Mouse (Mus musculus) right cerebral cortex, postnatal 25 days (tissue): ENCODE data around the gene Gm42906.

Source experiments
- DNase-seq: peaks from one replicate; pipeline ENCODE4 v3.0.0; 2022

Gene Gm42906

GRCm38 (mm10) chr5:151428113-151428756, at the start of gene Gm42906:
Gene Gm42906, minus strand, starts transcription at chr5:151428163.
- DNase-seq = no peak

GRCm38 (mm10) chr5:151445695-151446094, 17.7 kb upstream of the Gm42906 start:
- DNase-seq = no peak

- no peak for DNase-seq
Observed at GRCm38 (mm10) chr5:151435106-151435505, 7.1 kb upstream of the Gm42906 start.

GRCm38 (mm10) chr5:151426466-151426865, 1.5 kb downstream of the Gm42906 start:
- no peak for DNase-seq

- no peak for DNase-seq
Observed at GRCm38 (mm10) chr5:151422692-151423091, 5.3 kb downstream of the Gm42906 start.

- DNase-seq = no peak
Observed at GRCm38 (mm10) chr5:151421859-151422258, 6.1 kb downstream of the Gm42906 start.

- no peak for DNase-seq
Observed at GRCm38 (mm10) chr5:151418551-151418950, 9.4 kb downstream of the Gm42906 start.

- DNase-seq = no peak
Observed at GRCm38 (mm10) chr5:151417421-151418038, 10.4 kb downstream of the Gm42906 start.

GRCm38 (mm10) chr5:151416988-151417387, 11.0 kb downstream of the Gm42906 start:
- no peak for DNase-seq

GRCm38 (mm10) chr5:151413617-151414016, 14.3 kb downstream of the Gm42906 start:
- DNase-seq = no peak

GRCm38 (mm10) chr5:151412666-151413463, 15.1 kb downstream of the Gm42906 start:
- no peak for DNase-seq

GRCm38 (mm10) chr5:151410006-151410405, 18.0 kb downstream of the Gm42906 start:
- DNase-seq = no peak

GRCm38 (mm10) chr5:151409282-151409681, 18.7 kb downstream of the Gm42906 start:
- no peak for DNase-seq

GRCm38 (mm10) chr5:151408124-151408900, 19.7 kb downstream of the Gm42906 start:
- DNase-seq = no peak

GRCm38 (mm10) chr5:151407493-151407892, 20.5 kb downstream of the Gm42906 start:
- DNase-seq = no peak

- no peak for DNase-seq
Observed at GRCm38 (mm10) chr5:151406276-151406675, 21.7 kb downstream of the Gm42906 start.

- no peak for DNase-seq
Observed at GRCm38 (mm10) chr5:151405314-151405903, 22.6 kb downstream of the Gm42906 start.

GRCm38 (mm10) chr5:151403586-151403985, 24.4 kb downstream of the Gm42906 start:
- no peak for DNase-seq

- no peak for DNase-seq
Observed at GRCm38 (mm10) chr5:151400557-151400944, 27.4 kb downstream of the Gm42906 start.

GRCm38 (mm10) chr5:151399918-151400556, 27.9 kb downstream of the Gm42906 start:
- DNase-seq = no peak

- DNase-seq = no peak
Observed at GRCm38 (mm10) chr5:151396119-151396518, 31.8 kb downstream of the Gm42906 start.

- no peak for DNase-seq
Observed at GRCm38 (mm10) chr5:151394690-151395089, 33.3 kb downstream of the Gm42906 start.
